Mouse (Mus musculus) liver, postnatal 0 days (tissue): Measurements from ENCODE around the gene Trim25.
A peak's percentile ranks its signal among the peaks of the same experiment; 100 is the strongest.

ENCODE experiments used
- CTCF ChIP-seq: sonication (generic); IDR thresholded peaks from 2 replicates; pipeline ENCODE4 v1.5.1; 2016; ENCODE audit warnings: antibody characterized with exemption, low read depth
- EP300 ChIP-seq: IDR thresholded peaks from 2 replicates; pipeline ENCODE4 v1.6.1; 2016; ENCODE audit warnings: antibody characterized with exemption, low read depth, mild to moderate bottlenecking

GRCm38 (mm10) chr11:88989530-88989929 is 9.6 kb upstream of the Trim25 start:
- TF ChIP-seq CTCF (peak; percentile 74), EP300 (no peak)
